Mouse (Mus musculus) ovary, postnatal 10 days (tissue): Measurements from ENCODE around the gene Pzp.

Experiments used
- DNase-seq: peaks from one replicate; pipeline ENCODE4 v3.0.0; 2022; ENCODE audit warnings: low spot score

Pzp gene

DNA sequence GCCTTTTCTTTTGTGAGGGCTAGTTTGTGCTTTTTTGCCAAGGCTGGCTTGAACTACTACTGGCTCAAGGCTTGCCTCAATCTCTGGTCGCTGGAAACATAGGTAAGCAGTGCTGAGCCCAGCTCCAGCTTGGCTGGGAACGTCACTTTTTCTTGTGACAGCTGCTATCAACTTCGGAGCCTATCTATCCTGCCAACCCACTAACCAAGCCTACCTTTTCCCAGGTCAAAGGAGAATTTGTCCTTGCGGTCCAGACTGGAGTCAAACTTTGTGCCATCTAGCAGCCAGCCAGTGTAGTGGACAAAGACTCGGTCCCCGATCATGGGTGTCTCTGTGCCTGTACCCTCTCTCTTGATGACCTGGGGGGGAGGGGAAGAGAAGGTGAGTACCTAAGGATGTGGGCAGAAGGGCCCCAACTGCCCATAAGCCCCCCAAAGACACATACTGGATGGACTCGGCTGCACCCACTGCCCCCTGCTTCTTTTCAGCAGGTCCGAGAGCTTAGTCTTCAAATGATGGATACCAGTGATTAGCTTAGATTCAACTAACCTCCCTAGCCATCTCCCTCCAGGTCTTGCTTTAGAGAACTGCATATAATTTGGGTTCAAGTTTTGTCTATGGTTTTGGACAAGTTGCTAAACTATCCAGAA is 90.0 kb downstream of the Pzp start:
- DNase-seq = no peak

DNA sequence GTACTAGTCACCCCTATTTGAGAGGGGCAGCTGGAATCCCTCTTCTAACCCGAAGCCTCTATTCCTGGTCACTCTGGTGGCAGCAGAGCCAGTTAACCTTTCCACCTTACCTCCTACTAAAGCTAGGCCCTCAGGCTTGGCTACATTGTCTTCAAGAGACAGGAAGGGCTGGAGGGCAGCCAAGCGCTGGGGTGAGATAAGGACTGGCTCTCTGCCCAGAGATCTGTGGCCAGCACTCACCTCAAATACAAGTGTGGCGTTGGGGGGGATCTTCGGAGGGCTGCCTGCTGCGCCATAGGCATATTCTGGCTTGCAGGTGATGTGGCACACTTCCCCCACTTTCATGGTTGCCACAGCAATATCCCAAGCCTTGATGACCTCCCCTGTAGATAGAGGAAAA is 91.0 kb downstream of the Pzp start:
- DNase-seq = no peak
